Mouse (Mus musculus) layer of hippocampus, adult 9-11 months (tissue): ENCODE measurements around the gene Gan.

Experiments used
- DNase-seq: peaks from one replicate; pipeline ENCODE4 v3.0.0; 2022

Gene Gan

GRCm38 (mm10) chr8:117257029-117257820 lies 99.3 kb downstream of the Gan start, which contains the start of gene Cmip:
Cmip (plus strand) TSS chr8:117257064.
- DNase-seq: no peak

GRCm38 (mm10) chr8:117257821-117258575 lies 100.1 kb downstream of the Gan start:
- no peak for DNase-seq

DNA sequence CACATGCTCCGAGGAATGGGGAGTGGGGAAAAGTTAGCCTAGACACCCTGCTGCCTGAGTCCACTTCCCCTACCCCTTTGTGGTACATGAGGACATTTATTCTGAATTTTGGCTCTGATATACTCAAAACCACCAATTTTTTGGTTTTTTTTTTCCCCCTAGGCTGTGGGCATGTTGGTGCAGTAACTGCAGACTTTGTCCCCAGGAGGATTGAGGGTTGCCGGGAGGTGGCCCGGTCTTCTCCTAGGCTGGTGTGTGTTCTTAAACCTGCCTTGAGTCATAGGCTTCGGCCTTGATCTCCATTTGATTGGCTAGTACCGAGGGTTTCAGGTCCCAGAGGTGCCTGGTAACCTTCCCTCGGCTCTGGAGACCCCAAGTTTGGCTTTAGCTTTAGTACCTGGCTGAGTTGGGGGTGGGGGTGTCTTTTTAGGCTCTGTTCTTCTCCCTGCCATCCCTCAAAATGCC lies 100.7 kb downstream of the Gan start:
- no peak for DNase-seq

DNA sequence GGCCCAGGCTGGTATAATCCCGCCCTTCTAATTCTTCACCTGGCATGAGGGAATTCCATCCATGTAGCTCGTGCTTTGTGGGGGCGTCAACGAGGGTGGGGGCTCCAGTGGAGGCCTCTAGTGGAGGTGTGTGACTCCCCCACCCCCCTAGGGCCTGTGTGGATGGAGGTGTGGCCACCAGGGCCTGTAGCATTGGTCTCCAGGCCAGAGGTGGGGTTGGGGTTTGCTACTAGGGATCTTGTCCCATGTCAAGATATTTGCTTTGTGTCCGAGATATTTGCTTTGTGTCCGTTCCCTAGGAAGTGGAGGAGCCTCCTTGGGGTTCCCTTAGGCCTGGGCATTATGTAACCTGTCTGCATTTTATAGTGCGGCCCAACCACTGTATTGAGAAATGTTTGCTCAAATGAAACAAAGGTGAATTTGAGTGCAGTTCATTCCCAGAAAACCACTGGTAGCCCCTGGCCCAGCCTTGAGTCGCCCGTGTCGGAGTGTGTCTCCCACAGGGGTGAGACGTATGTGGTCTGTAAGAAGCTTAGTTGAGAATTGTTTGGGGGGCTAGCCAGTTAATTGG lies 101.6 kb downstream of the Gan start:
- DNase-seq: no peak

GRCm38 (mm10) chr8:117260234-117260929 lies 102.4 kb downstream of the Gan start:
- DNase-seq: no peak

- DNase-seq: no peak
Measured at GRCm38 (mm10) chr8:117260930-117261475, 103.1 kb downstream of the Gan start.

DNA sequence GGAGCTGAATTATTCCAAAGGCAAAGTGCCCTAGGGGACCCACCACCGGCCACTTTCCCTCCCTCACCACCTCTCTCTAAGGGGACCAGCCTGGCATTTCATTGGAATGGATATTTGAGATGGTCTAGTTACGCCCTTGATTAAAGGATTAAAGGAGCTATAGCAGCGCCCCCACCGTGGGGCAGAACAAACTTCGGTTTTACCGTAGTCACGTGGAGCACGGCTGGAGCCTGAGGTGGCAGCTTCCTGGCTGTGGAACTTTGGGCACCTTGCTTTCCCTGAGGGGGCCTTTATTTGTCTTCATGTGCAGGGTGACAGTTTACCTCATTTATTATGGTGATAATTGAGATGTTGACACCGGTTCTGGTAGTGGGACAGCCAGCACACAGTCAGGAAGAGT lies 103.8 kb downstream of the Gan start:
- no peak for DNase-seq

DNA sequence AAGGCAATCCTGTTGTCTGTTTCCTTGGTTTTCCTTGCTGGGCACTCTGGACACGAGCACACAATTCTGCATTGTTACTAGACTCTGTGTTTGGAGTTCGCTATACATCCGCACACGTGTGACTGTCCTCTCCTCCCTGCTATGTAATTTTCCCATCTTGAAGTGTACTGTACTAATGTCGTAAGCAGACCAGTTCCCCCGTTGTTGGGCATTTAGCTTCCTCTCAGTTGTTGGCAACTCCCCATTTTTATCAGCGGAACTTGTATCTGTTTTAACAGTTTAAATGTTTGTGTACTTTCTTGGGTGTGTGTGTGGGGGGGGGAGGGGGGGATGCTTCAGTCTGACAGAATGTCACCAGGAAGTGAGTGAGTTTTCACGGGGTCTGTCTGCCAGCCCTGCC lies 104.8 kb downstream of the Gan start:
- DNase-seq: no peak

- no peak for DNase-seq
Measured at GRCm38 (mm10) chr8:117263442-117263841, 105.5 kb downstream of the Gan start.

DNA sequence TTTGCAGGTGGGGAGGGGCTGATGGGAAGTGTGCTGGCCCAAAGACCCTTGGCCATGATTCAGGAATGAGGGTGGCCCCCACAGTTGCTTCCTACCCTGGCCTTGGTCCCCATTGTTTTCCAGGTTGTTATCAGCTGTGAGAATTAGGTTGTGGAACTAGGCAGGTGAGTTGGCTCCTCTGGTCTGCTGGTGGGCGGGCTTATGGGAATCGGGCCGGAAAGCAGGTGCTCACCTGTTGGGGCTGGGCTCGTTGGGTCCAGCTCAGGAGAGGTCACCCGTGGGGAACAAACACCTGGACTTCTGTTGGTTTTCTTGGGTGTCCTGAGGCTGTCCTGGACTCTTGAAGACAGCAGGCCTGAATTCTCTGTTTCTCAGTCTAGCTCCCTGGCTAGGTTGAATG lies 107.1 kb downstream of the Gan start:
- DNase-seq: no peak
